Mouse (Mus musculus) olfactory bulb, adult 2 months (tissue): Measurements from ENCODE around the gene Col17a1.

ENCODE experiments used
- CTCF ChIP-seq: fragments of 200-500 bp; IDR thresholded peaks from 2 replicates; pipeline ENCODE4 v1.5.1; 2012; ENCODE audit warnings: low read depth, mild to moderate bottlenecking, low read length, moderate library complexity; ENCODE audit not compliant: insufficient read depth
- POLR2A ChIP-seq: fragments of 200-500 bp; IDR thresholded peaks from 2 replicates; pipeline ENCODE4 v1.6.1; 2012; ENCODE audit warnings: mild to moderate bottlenecking, low read depth, low read length, moderate library complexity; ENCODE audit not compliant: insufficient read depth

DNA sequence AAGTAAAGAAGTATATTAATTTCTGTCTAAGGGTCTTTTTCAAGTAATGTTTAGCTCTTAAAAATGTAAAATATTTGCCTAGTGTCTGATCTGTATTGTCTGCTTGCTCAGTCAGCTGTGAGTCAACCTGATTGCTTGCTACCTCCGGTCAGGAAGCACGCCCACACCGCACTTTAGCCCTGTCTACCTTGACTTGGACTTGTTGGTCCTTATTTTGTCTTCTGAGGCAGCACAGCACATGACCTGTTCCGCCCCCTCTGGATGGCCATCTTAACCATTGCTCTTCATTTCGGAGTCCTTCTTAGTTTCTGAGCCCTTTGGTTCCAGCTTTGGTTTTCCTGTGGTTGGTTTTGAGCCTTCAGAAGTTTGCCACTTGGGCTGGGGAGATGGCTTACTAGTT is 60.1 kb downstream of the Col17a1 start:
- TF ChIP-seq CTCF, result no peak
- TF ChIP-seq POLR2A, result no peak
